Mouse (Mus musculus): ENCODE measurements around the gene Sgk2. TPM values are rescaled to one million over a fixed set of nuclear protein-coding genes. Genes with fewer than 3 reads are reported as not detected.
A peak's percentile ranks its signal among the peaks of the same experiment; 100 is the strongest.

Sgk2 gene
- polyA plus RNA-seq, 1 experiment from 2014 or later, result not detected

- ATAC-seq (ENCODE audit: low read depth), result no peak
- 88% methylated on average over 6 of the region's 6 CpGs for WGBS
- H3K27me3 ChIP-seq, result no peaks in the 10 kb centered on the region
- no peak overlapping the region for H3K4me3 ChIP-seq
- H3K27ac ChIP-seq (replicated peaks), result no peak overlapping the region
- H3K4me1 ChIP-seq (replicated peaks), result peaks cover 24% of the 10 kb centered on the region
- no peaks in the 10 kb centered on the region for H3K36me3 ChIP-seq
- no peak overlapping the region for H3K4me2 ChIP-seq
- H3K9ac ChIP-seq, result no peak overlapping the region
- no peaks in the 10 kb centered on the region for H3K9me3 ChIP-seq
Measured at GRCm38 (mm10) chr2:162970896-162971295, 16.2 kb upstream of the Sgk2 start.

DNA sequence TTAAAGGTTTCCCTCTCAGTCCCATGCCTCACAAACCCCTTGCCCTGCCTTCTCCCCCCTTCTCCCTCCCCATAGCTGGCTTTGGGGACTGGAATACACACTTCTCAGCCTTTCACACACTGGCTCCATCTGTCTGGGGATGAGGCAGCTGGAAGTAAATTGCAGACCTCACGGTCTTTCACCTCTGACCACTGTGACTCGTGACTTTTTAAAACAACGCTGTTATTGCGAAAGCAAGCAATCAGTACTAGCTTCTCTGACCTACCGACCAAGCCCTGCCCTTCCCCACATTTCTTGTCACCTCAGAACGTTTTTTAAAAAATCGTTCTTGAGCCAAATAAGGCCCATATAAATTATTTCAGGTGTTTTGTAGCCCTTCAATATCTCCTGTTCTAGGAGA is 14.4 kb upstream of the Sgk2 start:
- H3K4me1 ChIP-seq (replicated peaks), result peaks cover 27% of the 10 kb centered on the region
- no peaks in the 10 kb centered on the region for H3K36me3 ChIP-seq
- 59% methylated on average over 7 of the region's 7 CpGs for WGBS
- H3K27ac ChIP-seq (replicated peaks), result no peak overlapping the region
- ATAC-seq (ENCODE audit: low read depth), result no peak
- no peak overlapping the region for H3K4me2 ChIP-seq
- H3K4me3 ChIP-seq, result no peak overlapping the region
- H3K9me3 ChIP-seq, result no peaks in the 10 kb centered on the region
- no peaks in the 10 kb centered on the region for H3K27me3 ChIP-seq
- no peak overlapping the region for H3K9ac ChIP-seq

DNA sequence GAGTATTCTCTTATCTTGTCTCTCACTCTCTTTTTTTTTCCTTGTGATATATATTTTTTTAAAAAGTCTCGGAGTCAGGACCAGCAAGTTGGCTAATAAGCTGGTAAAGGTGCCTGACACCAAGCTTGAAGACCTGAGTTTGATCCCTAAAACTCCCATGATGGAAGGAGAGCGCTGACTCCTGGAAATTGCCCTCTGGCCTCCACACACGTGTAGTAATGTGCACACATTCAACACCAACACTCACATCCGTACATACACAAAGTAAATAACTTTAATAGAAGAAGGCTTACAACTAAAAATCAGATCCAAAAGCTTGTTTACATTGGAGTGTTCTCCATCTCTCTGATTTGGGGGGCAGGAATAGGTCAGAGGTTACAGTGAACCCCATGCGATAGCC is 13.9 kb upstream of the Sgk2 start:
- Histone ChIP-seq H3K4me1 (replicated peaks) (peaks cover 27% of the 10 kb centered on the region), H3K27ac (replicated peaks) (no peak overlapping the region), H3K4me2 (no peak overlapping the region), H3K9me3 (no peaks in the 10 kb centered on the region), H3K27me3 (no peaks in the 10 kb centered on the region), H3K4me3 (no peak overlapping the region), H3K9ac (no peak overlapping the region), H3K36me3 (no peaks in the 10 kb centered on the region)
- no peak for ATAC-seq (ENCODE audit: low read depth)
- WGBS, result 74% methylated on average over 5 of the region's 5 CpGs

GRCm38 (mm10) chr2:162973637-162974036 is 13.5 kb upstream of the Sgk2 start:
- H3K4me1 ChIP-seq (replicated peaks), result peaks cover 27% of the 10 kb centered on the region
- WGBS, result 19% methylated on average over 11 of the region's 11 CpGs
- H3K9ac ChIP-seq, result no peak overlapping the region
- H3K36me3 ChIP-seq, result no peaks in the 10 kb centered on the region
- H3K27me3 ChIP-seq, result no peaks in the 10 kb centered on the region
- no peak overlapping the region for H3K4me2 ChIP-seq
- no peak for ATAC-seq (ENCODE audit: low read depth)
- no peak overlapping the region for H3K4me3 ChIP-seq
- H3K9me3 ChIP-seq, result no peaks in the 10 kb centered on the region
- H3K27ac ChIP-seq (replicated peaks), result no peak overlapping the region

- ATAC-seq (ENCODE audit: low read depth), result peak; percentile 52
- no peaks in the 10 kb centered on the region for H3K27me3 ChIP-seq
- no peak overlapping the region for H3K27ac ChIP-seq (replicated peaks)
- H3K4me1 ChIP-seq (replicated peaks), result peaks cover 27% of the 10 kb centered on the region
- H3K9me3 ChIP-seq, result no peaks in the 10 kb centered on the region
- no peak overlapping the region for H3K4me3 ChIP-seq
- H3K9ac ChIP-seq, result no peak overlapping the region
- WGBS, result 73% methylated on average over 11 of the region's 11 CpGs
- no peak overlapping the region for H3K4me2 ChIP-seq
- H3K36me3 ChIP-seq, result no peaks in the 10 kb centered on the region
Measured at GRCm38 (mm10) chr2:162975157-162975775, 11.9 kb upstream of the Sgk2 start.

- 63% methylated on average over 4 of the region's 4 CpGs for WGBS
- Histone ChIP-seq H3K27ac (replicated peaks) (no peak overlapping the region), H3K4me3 (no peak overlapping the region), H3K36me3 (no peaks in the 10 kb centered on the region), H3K4me1 (replicated peaks) (peaks cover 27% of the 10 kb centered on the region), H3K27me3 (no peaks in the 10 kb centered on the region), H3K9ac (no peak overlapping the region), H3K9me3 (no peaks in the 10 kb centered on the region), H3K4me2 (no peak overlapping the region)
- no peak for ATAC-seq (ENCODE audit: low read depth)
Measured at GRCm38 (mm10) chr2:162976001-162976400, 11.1 kb upstream of the Sgk2 start.

DNA sequence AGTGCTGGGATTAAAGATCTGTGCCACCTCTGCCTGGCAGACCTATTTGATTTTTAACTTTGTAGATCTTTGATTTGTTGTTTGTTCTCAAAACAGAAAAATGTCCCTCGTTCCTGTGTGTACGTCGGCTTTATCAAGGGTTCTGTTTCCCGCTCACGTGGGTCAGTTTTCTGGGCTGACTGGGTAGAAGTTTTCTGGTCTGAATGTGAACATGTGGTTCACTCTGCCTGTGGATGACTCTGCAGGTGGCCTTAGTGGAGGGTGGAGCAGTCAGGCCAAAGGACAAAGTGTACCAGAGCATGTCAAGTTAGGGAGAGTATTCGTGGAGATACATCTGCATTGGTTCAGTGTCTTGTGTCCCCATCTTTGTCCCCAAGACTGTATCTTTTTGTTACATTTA is 2.7 kb upstream of the Sgk2 start:
- no peaks in the 10 kb centered on the region; the same call in 1 of the 2 replicates for H3K27me3 ChIP-seq
- H3K9me3 ChIP-seq, result no peaks in the 10 kb centered on the region
- no peaks in the 10 kb centered on the region for H3K36me3 ChIP-seq
- no peak overlapping the region for H3K9ac ChIP-seq
- ATAC-seq (ENCODE audit: low read depth), result no peak
- H3K4me3 ChIP-seq, result no peak overlapping the region
- 91% methylated on average over 6 of the region's 6 CpGs for WGBS
- no peak overlapping the region for H3K4me2 ChIP-seq
- H3K27ac ChIP-seq (replicated peaks), result no peak overlapping the region
- no peaks in the 10 kb centered on the region for H3K4me1 ChIP-seq (replicated peaks)

DNA sequence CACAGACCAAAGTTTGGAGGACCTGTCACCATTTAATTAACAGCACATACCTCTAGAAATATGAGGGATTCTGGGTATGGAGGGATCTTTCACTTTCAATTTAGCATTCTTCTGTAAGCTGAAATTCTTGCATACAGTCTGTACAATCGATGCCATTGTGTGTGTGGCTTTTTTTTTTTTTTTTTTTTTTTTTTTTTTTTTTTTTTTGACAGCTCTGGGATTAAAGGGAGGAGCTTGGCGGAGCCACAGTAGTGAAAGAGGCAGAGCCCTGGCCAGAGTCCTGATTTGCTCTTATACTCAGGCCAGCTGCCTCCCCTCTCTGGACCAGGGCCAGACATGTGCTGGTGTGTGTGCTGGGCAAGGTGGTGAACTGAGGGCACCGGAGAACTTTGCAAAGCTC is 1.2 kb upstream of the Sgk2 start:
- 45% methylated on average over 3 of the region's 3 CpGs for WGBS
- H3K27ac ChIP-seq (replicated peaks), result no peak overlapping the region

GRCm38 (mm10) chr2:162986764-162987163 is 366 bp upstream of the Sgk2 start:
- no peak for ATAC-seq (ENCODE audit: low read depth)
- H3K9me3 ChIP-seq, result no peaks in the 10 kb centered on the region
- WGBS, result 89% methylated on average over 3 of the region's 3 CpGs
- H3K4me3 ChIP-seq, result no peak overlapping the region
- no peaks in the 10 kb centered on the region for H3K4me1 ChIP-seq (replicated peaks)
- no peaks in the 10 kb centered on the region for H3K36me3 ChIP-seq
- no peak overlapping the region for H3K27ac ChIP-seq (replicated peaks)
- H3K27me3 ChIP-seq, result no peaks in the 10 kb centered on the region; the same call in 1 of the 2 replicates
- H3K4me2 ChIP-seq, result no peak overlapping the region
- no peak overlapping the region for H3K9ac ChIP-seq

More for the DNA sequence above, 1.2 kb upstream of the Sgk2 start:
- H3K4me3 ChIP-seq, result no peak overlapping the region
- no peak overlapping the region for H3K4me2 ChIP-seq
- no peaks in the 10 kb centered on the region; the same call in 1 of the 2 replicates for H3K27me3 ChIP-seq
- no peaks in the 10 kb centered on the region for H3K36me3 ChIP-seq
- H3K9me3 ChIP-seq, result no peaks in the 10 kb centered on the region
- ATAC-seq (ENCODE audit: low read depth), result no peak
- no peaks in the 10 kb centered on the region for H3K4me1 ChIP-seq (replicated peaks)
- no peak overlapping the region for H3K9ac ChIP-seq

- H3K9me3 ChIP-seq, result no peaks in the 10 kb centered on the region
- H3K4me2 ChIP-seq, result no peak overlapping the region
- ATAC-seq (ENCODE audit: low read depth), result no peak
- H3K9ac ChIP-seq, result no peak overlapping the region
- no peaks in the 10 kb centered on the region for H3K36me3 ChIP-seq
- no peaks in the 10 kb centered on the region; the same call in 1 of the 2 replicates for H3K27me3 ChIP-seq
- no peak overlapping the region for H3K4me3 ChIP-seq
- no peak overlapping the region for H3K27ac ChIP-seq (replicated peaks)
- WGBS, result 84% methylated on average over 4 of the region's 4 CpGs
- H3K4me1 ChIP-seq (replicated peaks), result no peaks in the 10 kb centered on the region
Measured at GRCm38 (mm10) chr2:162988235-162988634, 1.1 kb downstream of the Sgk2 start.

GRCm38 (mm10) chr2:162991394-162992083 is 4.4 kb downstream of the Sgk2 start:
- Histone ChIP-seq H3K27me3 (no peaks in the 10 kb centered on the region; the same call in 1 of the 2 replicates), H3K9ac (no peak overlapping the region), H3K27ac (replicated peaks) (no peak overlapping the region), H3K4me3 (no peak overlapping the region), H3K36me3 (no peaks in the 10 kb centered on the region), H3K4me2 (no peak overlapping the region), H3K9me3 (no peaks in the 10 kb centered on the region), H3K4me1 (replicated peaks) (no peaks in the 10 kb centered on the region)
- 39% methylated on average over 6 of the region's 6 CpGs for WGBS
- ATAC-seq (ENCODE audit: low read depth), result no peak

- H3K27me3 ChIP-seq, result no peaks in the 10 kb centered on the region; the same call in 1 of the 2 replicates
- no peak for ATAC-seq (ENCODE audit: low read depth)
- no peak overlapping the region for H3K4me2 ChIP-seq
- H3K4me1 ChIP-seq (replicated peaks), result no peaks in the 10 kb centered on the region
- no peaks in the 10 kb centered on the region for H3K36me3 ChIP-seq
- H3K9me3 ChIP-seq, result no peaks in the 10 kb centered on the region
- H3K27ac ChIP-seq (replicated peaks), result no peak overlapping the region
- no peak overlapping the region for H3K4me3 ChIP-seq
- no peak overlapping the region for H3K9ac ChIP-seq
Measured at GRCm38 (mm10) chr2:162992084-162992437, 4.9 kb downstream of the Sgk2 start.

Measured in neural tube, embryonic 13.5 days (tissue).